Mouse (Mus musculus) liver, adult 2 months (tissue): Measurements from ENCODE around the gene Gm7876. TPM values are rescaled to one million over a fixed set of nuclear protein-coding genes. Genes with fewer than 3 reads are reported as not detected.
"Not testable (repeated sequence)": the region's sequence is repeated elsewhere in the genome, so short reads cannot be mapped to it uniquely, and the experiment has no call there.

Experiments
- DNase-seq: peaks from one replicate; pipeline ENCODE4 v3.0.0-alpha.2; 2011; ENCODE audit warnings: low read depth, low spot score; ENCODE audit errors: extremely low read depth
- H3K27ac ChIP-seq: fragments of 200-500 bp; replicated peaks from 2 replicates; pipeline ENCODE4 v1.5.1; 2012; ENCODE audit warnings: low read depth, mild to moderate bottlenecking, control low read depth, inconsistent platforms, low read length; ENCODE audit not compliant: insufficient read depth
- H3K27me3 ChIP-seq: fragments of 200-500 bp; 2 replicates; pipeline ENCODE4 v1.6.1; 2012; ENCODE audit warnings: mild to moderate bottlenecking, moderate library complexity, low read length, inconsistent platforms; ENCODE audit not compliant: control insufficient read depth, insufficient read depth
- H3K36me3 ChIP-seq: fragments of 200-500 bp; 2 replicates; pipeline ENCODE4 v1.6.1; 2012; ENCODE audit warnings: low read length, inconsistent platforms; ENCODE audit not compliant: control insufficient read depth, insufficient read depth
- H3K4me1 ChIP-seq: fragments of 200-500 bp; 2 replicates; pipeline ENCODE4 v1.6.1; 2011; ENCODE audit warnings: low read length; ENCODE audit not compliant: control insufficient read depth, insufficient read depth
- H3K4me3 ChIP-seq: fragments of 200-500 bp; 2 replicates; pipeline ENCODE4 v1.5.1; 2011; ENCODE audit warnings: low read depth, mild to moderate bottlenecking, control low read depth, low read length, moderate library complexity; ENCODE audit not compliant: insufficient read depth
- H3K79me2 ChIP-seq: fragments of 200-500 bp; 2 replicates; pipeline ENCODE4 v1.6.1; 2012; ENCODE audit warnings: inconsistent platforms, mild to moderate bottlenecking, low read length, moderate library complexity; ENCODE audit not compliant: control insufficient read depth, insufficient read depth
- H3K9ac ChIP-seq: fragments of 200-500 bp; 2 replicates; pipeline ENCODE4 v1.6.1; 2012; ENCODE audit warnings: low read depth, mild to moderate bottlenecking, control low read depth, inconsistent platforms, low read length
- WGBS: fragments of 180-500 bp; shearing (Covaris S2); methylation state at CpG from one replicate; pipeline ENCODE4 v1.1.7; 2018; 5-methylcytosine and 5-hydroxymethylcytosine counted together
- polyA plus RNA-seq: library from polyadenylated mRNA; depleted of rRNA; stranded (reverse); fragments of >200 nt; gene quantifications from 2 replicates; pipeline ENCODE4 v1.2.3, GENCODE M21; 2012; rRNA removed
- total RNA-seq: library from RNA; depleted of rRNA; stranded (reverse); fragments of >200 nt; gene quantifications from 2 replicates; pipeline ENCODE4 v1.2.3, GENCODE M21; 2014; rRNA removed

Gene Gm7876
- not detected in 2 replicates for total RNA-seq
- not detected in 2 replicates for polyA plus RNA-seq

DNA sequence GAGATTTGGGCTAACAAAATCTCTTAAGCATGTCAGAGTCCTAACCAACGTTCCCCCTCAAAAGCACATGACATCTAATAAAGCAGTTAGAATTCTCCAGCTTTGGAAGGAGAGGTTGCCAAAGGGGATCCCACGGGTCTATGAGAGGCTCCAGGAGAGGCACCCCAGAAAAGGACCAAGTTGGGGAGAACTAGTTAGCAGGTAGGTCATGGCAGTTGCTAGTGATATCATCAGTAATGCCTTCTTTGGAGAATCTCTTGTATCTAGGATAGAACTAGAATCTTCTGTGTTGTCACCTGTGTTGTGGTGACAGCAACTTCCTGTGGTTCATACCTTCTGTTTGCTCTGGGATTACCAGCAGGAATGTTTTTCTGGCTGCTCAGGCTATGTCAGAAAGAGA, at the start of gene Gm7876:
Gm7876 (plus strand) TSS at position 301 of the 400 bp plus-strand sequence.
- 86% methylated on average over 1 of the region's 2 CpGs for WGBS
- H3K4me3 ChIP-seq: not testable (repeated sequence)

GRCm38 (mm10) chr14:4663892-4664291, 45.1 kb upstream of the Gm7876 start, which contains the start of gene Gm3239:
Gm3239 (plus strand) TSS chr14:4664192.
- not testable (repeated sequence) for DNase-seq, H3K4me1 ChIP-seq, H3K36me3 ChIP-seq, H3K27ac ChIP-seq, H3K9ac ChIP-seq, H3K27me3 ChIP-seq, H3K79me2 ChIP-seq, H3K4me3 ChIP-seq
- no CpG with 5 or more reads among the region's 2 CpGs for WGBS

More for the DNA sequence above, at the start of gene Gm7876:
- not testable (repeated sequence) for H3K36me3 ChIP-seq, H3K27ac ChIP-seq, H3K9ac ChIP-seq, H3K79me2 ChIP-seq, H3K27me3 ChIP-seq, DNase-seq, H3K4me1 ChIP-seq

DNA sequence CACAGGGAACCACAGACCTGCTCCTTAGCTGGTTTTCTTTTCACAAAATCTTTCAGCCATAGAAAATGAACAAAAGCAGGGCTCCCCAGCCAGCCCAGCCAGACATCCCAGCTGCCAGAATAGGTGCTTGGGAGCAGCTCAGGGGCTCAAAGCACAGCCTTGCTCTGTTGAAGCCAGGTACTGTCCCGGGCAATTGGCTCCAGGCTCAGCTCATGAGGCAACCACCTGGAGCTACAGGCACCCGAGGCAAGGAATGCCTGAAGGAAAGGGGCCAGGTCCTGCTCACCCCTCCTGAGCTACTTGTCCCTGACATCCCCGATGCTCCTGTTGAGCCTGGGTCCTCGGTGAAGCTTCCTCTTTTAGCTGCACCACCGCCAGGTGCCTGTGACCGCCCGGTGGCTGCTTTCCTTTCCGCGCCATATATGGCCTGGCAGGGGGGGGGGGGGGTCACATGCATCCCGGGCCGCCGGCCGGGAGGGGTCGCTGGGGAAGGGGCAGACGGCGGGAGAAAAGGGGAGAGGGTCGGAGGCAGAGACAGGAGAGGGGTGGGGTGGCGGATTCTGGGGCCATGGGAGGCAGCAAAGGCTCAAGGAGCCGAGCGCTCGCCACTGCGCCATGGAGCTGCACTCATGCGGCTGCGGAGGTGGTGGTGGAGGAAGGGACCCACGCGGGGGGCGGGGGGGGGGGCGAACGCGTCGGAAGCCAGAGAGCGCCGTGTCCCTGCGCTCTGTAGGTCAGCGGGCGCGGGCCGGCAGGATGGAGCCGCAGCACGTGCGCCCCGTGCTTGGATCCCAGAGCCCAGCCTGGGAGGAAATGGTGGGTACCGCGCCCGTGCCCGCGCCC, 17.2 kb downstream of the Gm7876 start, which contains the start of gene Gm3252:
Gm3252 (plus strand) TSS at position 738 of the 843 bp plus-strand sequence.
- WGBS: 2% methylated on average over 19 of the region's 47 CpGs

More for the DNA sequence above, 17.2 kb downstream of the Gm7876 start, which contains the start of gene Gm3252:
- not testable (repeated sequence) for H3K27ac ChIP-seq, H3K79me2 ChIP-seq, H3K4me3 ChIP-seq, H3K27me3 ChIP-seq, H3K9ac ChIP-seq, H3K36me3 ChIP-seq, DNase-seq, H3K4me1 ChIP-seq

Other genes with a start within 250 kb of the Gm7876 start
- not detected in 2 replicates for gene Gm3182, start 227.5 kb upstream of the Gm7876 start, total RNA-seq
- not detected in 2 replicates for gene Gm3182, start 227.5 kb upstream of the Gm7876 start, polyA plus RNA-seq
- gene Gm3047, start 153.8 kb upstream of the Gm7876 start, total RNA-seq: not detected in 2 replicates
- gene Gm3047, start 153.8 kb upstream of the Gm7876 start, polyA plus RNA-seq: not detected in 2 replicates
- not detected in 2 replicates for gene Gm8159, start 76.9 kb upstream of the Gm7876 start, total RNA-seq
- gene Gm8159, start 76.9 kb upstream of the Gm7876 start, polyA plus RNA-seq: not detected in 2 replicates
- not detected in 2 replicates for gene Gm3239, start 45.0 kb upstream of the Gm7876 start, total RNA-seq
- gene Gm3239, start 45.0 kb upstream of the Gm7876 start, polyA plus RNA-seq: not detected in 2 replicates
- gene Gm3252, start 17.5 kb downstream of the Gm7876 start, total RNA-seq: not detected in 2 replicates
- gene Gm3252, start 17.5 kb downstream of the Gm7876 start, polyA plus RNA-seq: not detected in 2 replicates
- gene Gm9602, start 67.1 kb downstream of the Gm7876 start, total RNA-seq: not detected in 2 replicates
- gene Gm9602, start 67.1 kb downstream of the Gm7876 start, polyA plus RNA-seq: not detected in 2 replicates
- gene Gm3269, start 128.9 kb downstream of the Gm7876 start, total RNA-seq: not detected in 2 replicates
- not detected in 2 replicates for gene Gm3269, start 128.9 kb downstream of the Gm7876 start, polyA plus RNA-seq
- not detected in 2 replicates for gene Gm3264, start 146.3 kb downstream of the Gm7876 start, total RNA-seq
- gene Gm3264, start 146.3 kb downstream of the Gm7876 start, polyA plus RNA-seq: not detected in 2 replicates
- gene Gm3278, start 183.2 kb downstream of the Gm7876 start, total RNA-seq: not detected in 2 replicates
- gene Gm3278, start 183.2 kb downstream of the Gm7876 start, polyA plus RNA-seq: not detected in 2 replicates